Mouse (Mus musculus): ENCODE results near the gene Wrap53. TPM values are rescaled to one million over a fixed set of nuclear protein-coding genes. Genes with fewer than 3 reads are reported as not detected.

Wrap53 gene
- polyA plus RNA-seq, 1 experiment from 2014 or later = 32.4 TPM

GRCm38 (mm10) chr11:69600098-69600497 lies 20.0 kb upstream of the Wrap53 start:
- no peak for ATAC-seq (ENCODE audit: low FRiP score, low read depth)
- Histone ChIP-seq H3K9ac (0 out of 2 replicates have a peak overlapping the region, but pooled peaks have one; percentile 26), H3K4me2 (replicated peaks) (peak overlapping the region; percentile 38), H3K27ac (no peak overlapping the region), H3K9me3 (no peaks in the 10 kb centered on the region), H3K36me3 (no peaks in the 10 kb centered on the region), H3K27me3 (replicated peaks) (peaks cover 5% of the 10 kb centered on the region; the same call in 1 of the 2 replicates), H3K4me1 (peaks cover 29% of the 10 kb centered on the region), H3K4me3 (no peak overlapping the region)
- 14% methylated on average over 6 of the region's 6 CpGs for WGBS

DNA sequence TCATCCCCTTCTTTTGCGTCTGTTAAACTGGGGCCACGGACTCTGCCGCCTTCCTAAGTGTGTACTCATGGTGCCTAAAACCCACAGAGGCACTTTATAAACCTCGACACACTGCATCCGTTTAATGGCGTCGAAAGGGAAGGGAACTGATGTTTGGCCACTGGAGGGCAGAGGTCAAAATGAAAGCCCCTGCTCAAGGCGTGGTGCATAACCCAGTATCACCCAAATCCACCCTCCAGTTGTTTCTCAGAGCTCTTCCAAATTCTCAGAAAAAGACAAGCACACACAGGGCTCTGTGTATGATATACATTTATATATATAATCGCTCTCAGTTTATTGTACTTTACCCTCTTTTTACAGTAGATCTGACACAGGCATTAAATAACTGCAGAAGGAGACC lies 19.4 kb upstream of the Wrap53 start:
- H3K36me3 ChIP-seq = peaks cover 3% of the 10 kb centered on the region; the same call in 1 of the 2 replicates
- no peak overlapping the region for H3K4me3 ChIP-seq
- no peak overlapping the region for H3K27ac ChIP-seq
- 0 out of 2 replicates have a peak overlapping the region, but pooled peaks have one; percentile 38 for H3K4me2 ChIP-seq (replicated peaks)
- WGBS = 6% methylated on average over 9 of the region's 9 CpGs
- H3K27me3 ChIP-seq (replicated peaks) = 0 out of 2 replicates have a peak, but pooled peaks cover 3% of the 10 kb centered on the region
- H3K9ac ChIP-seq = no peak overlapping the region
- peaks cover 23% of the 10 kb centered on the region for H3K4me1 ChIP-seq
- no peaks in the 10 kb centered on the region for H3K9me3 ChIP-seq
- ATAC-seq (ENCODE audit: low FRiP score, low read depth) = no peak

DNA sequence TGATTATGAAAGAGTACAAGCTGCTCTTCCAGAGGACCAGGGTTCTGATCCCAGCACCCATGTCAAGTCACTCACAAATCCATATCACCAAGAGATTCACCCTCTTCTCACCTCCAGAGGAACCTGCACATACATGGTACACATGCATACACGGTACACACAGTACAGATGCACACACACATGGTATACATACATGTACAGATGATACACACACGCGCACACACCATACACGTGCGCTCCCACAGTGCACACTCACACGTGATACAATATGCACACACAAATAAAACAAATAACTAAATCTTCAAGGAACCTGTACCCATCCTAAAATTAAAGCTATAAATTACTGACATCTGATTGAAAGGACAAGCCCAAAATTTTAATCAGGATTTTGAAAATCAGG lies 14.8 kb upstream of the Wrap53 start:
- H3K9ac ChIP-seq = no peak overlapping the region
- no peak for ATAC-seq (ENCODE audit: low FRiP score, low read depth)
- H3K4me3 ChIP-seq = no peak overlapping the region
- no peaks in the 10 kb centered on the region for H3K27me3 ChIP-seq (replicated peaks)
- peaks cover 29% of the 10 kb centered on the region for H3K36me3 ChIP-seq
- H3K4me1 ChIP-seq = peaks cover 6% of the 10 kb centered on the region
- H3K4me2 ChIP-seq (replicated peaks) = no peak overlapping the region
- no peak overlapping the region for H3K27ac ChIP-seq
- no peaks in the 10 kb centered on the region for H3K9me3 ChIP-seq
- 96% methylated on average over 6 of the region's 6 CpGs for WGBS

- no peak for ATAC-seq (ENCODE audit: low FRiP score, low read depth)
- Histone ChIP-seq H3K9me3 (no peaks in the 10 kb centered on the region), H3K27me3 (replicated peaks) (no peaks in the 10 kb centered on the region), H3K4me1 (no peaks in the 10 kb centered on the region), H3K9ac (no peak overlapping the region), H3K4me2 (replicated peaks) (no peak overlapping the region), H3K4me3 (no peak overlapping the region), H3K27ac (no peak overlapping the region), H3K36me3 (peaks cover 50% of the 10 kb centered on the region)
- WGBS = 87% methylated on average over 4 of the region's 4 CpGs
These were observed 12.7 kb upstream of the Wrap53 start for GRCm38 (mm10) chr11:69592799-69593198.

GRCm38 (mm10) chr11:69591899-69592637 lies 12.0 kb upstream of the Wrap53 start:
- Histone ChIP-seq H3K27ac (no peak overlapping the region), H3K27me3 (replicated peaks) (no peaks in the 10 kb centered on the region), H3K9me3 (no peaks in the 10 kb centered on the region), H3K4me2 (replicated peaks) (no peak overlapping the region), H3K4me1 (no peaks in the 10 kb centered on the region), H3K4me3 (no peak overlapping the region), H3K9ac (no peak overlapping the region), H3K36me3 (peaks cover 57% of the 10 kb centered on the region)
- WGBS = 88% methylated on average over 7 of the region's 7 CpGs
- ATAC-seq (ENCODE audit: low FRiP score, low read depth) = no peak

GRCm38 (mm10) chr11:69591424-69591823 lies 11.4 kb upstream of the Wrap53 start:
- Histone ChIP-seq H3K4me1 (no peaks in the 10 kb centered on the region), H3K4me2 (replicated peaks) (no peak overlapping the region), H3K4me3 (no peak overlapping the region), H3K9ac (no peak overlapping the region), H3K9me3 (no peaks in the 10 kb centered on the region), H3K27ac (no peak overlapping the region), H3K36me3 (peaks cover 63% of the 10 kb centered on the region), H3K27me3 (replicated peaks) (no peaks in the 10 kb centered on the region)
- WGBS = 87% methylated on average over 3 of the region's 3 CpGs
- ATAC-seq (ENCODE audit: low FRiP score, low read depth) = no peak

DNA sequence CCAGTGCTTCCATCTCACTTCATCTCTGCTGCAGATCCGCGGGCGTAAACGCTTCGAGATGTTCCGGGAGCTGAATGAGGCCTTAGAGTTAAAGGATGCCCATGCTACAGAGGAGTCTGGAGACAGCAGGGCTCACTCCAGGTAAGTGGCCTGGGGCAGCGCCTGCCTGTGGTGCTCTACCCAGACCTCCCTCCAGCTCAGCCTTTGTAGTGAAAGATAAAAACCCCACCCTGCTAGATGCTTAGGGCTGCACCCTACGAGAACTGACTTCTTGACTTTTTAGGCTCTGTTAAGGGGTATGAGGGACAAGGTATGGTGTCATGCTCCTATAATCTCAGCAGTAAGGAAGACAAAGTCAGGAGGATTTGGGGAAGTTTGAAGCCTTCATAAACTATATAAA lies 10.6 kb upstream of the Wrap53 start:
- 96% methylated on average over 8 of the region's 8 CpGs for WGBS
- no peak overlapping the region for H3K27ac ChIP-seq
- no peak overlapping the region for H3K9ac ChIP-seq
- no peaks in the 10 kb centered on the region for H3K4me1 ChIP-seq
- no peaks in the 10 kb centered on the region for H3K27me3 ChIP-seq (replicated peaks)
- H3K36me3 ChIP-seq = peaks cover 63% of the 10 kb centered on the region
- H3K4me3 ChIP-seq = no peak overlapping the region
- no peak for ATAC-seq (ENCODE audit: low FRiP score, low read depth)
- no peak overlapping the region for H3K4me2 ChIP-seq (replicated peaks)
- H3K9me3 ChIP-seq = no peaks in the 10 kb centered on the region

GRCm38 (mm10) chr11:69589207-69589834 lies 9.3 kb upstream of the Wrap53 start:
- Histone ChIP-seq H3K4me1 (no peaks in the 10 kb centered on the region), H3K4me2 (replicated peaks) (no peak overlapping the region), H3K4me3 (no peak overlapping the region), H3K36me3 (peaks cover 60% of the 10 kb centered on the region), H3K27ac (no peak overlapping the region), H3K9me3 (no peaks in the 10 kb centered on the region), H3K9ac (no peak overlapping the region), H3K27me3 (replicated peaks) (no peaks in the 10 kb centered on the region)
- WGBS = 95% methylated on average over 22 of the region's 22 CpGs
- ATAC-seq (ENCODE audit: low FRiP score, low read depth) = no peak

GRCm38 (mm10) chr11:69585718-69586325 lies 5.8 kb upstream of the Wrap53 start:
- no peak for ATAC-seq (ENCODE audit: low FRiP score, low read depth)
- Histone ChIP-seq H3K27ac (no peak overlapping the region), H3K4me1 (peaks cover 7% of the 10 kb centered on the region), H3K27me3 (replicated peaks) (no peaks in the 10 kb centered on the region), H3K4me2 (replicated peaks) (no peak overlapping the region), H3K9me3 (no peaks in the 10 kb centered on the region), H3K36me3 (peaks cover 43% of the 10 kb centered on the region), H3K4me3 (no peak overlapping the region), H3K9ac (no peak overlapping the region)
- WGBS = 81% methylated on average over 7 of the region's 7 CpGs

DNA sequence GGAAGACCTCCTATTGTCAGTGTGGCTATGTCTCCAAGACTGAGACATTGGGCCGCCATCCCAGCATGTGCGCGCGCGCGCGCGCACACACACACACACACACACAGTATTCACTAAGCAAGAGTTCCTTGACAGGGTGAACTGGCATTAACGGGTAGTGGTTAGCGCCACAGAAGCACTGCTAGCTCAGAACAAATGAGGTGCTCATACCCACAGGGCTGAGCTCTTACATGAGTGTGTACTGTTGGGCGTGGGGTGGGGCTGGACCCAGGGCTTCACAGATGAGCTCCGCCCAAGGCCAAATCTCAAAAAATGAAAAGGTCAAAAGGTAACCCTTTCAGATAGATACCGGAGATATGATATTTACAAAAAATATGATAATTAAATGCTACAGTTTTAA lies 4.9 kb upstream of the Wrap53 start:
- 97% methylated on average over 13 of the region's 13 CpGs for WGBS
- H3K4me3 ChIP-seq = no peak overlapping the region
- no peaks in the 10 kb centered on the region for H3K9me3 ChIP-seq
- peaks cover 35% of the 10 kb centered on the region for H3K36me3 ChIP-seq
- no peaks in the 10 kb centered on the region for H3K27me3 ChIP-seq (replicated peaks)
- peaks cover 7% of the 10 kb centered on the region for H3K4me1 ChIP-seq
- ATAC-seq (ENCODE audit: low FRiP score, low read depth) = no peak
- no peak overlapping the region for H3K4me2 ChIP-seq (replicated peaks)
- H3K9ac ChIP-seq = no peak overlapping the region
- H3K27ac ChIP-seq = no peak overlapping the region

DNA sequence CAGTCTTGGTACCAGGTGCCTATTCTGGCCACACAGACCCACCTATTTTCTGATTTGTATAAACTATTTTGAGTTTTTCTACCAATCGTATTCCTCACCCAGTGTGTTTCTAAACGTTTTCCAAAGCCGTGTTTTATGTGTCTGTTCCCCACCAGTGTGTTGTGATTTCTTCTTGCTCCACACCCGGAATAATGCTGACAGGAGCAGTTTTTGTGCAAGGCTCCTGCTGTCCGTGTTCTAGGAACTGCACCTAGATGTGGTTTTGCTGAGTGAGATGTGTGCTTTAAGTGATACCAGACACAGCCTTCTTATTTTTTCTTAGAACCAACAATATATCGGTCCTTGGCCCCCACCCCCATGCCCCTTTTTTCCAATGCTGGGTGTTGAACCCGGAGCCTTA lies 4.0 kb upstream of the Wrap53 start:
- 85% methylated on average over 7 of the region's 7 CpGs for WGBS
- Histone ChIP-seq H3K36me3 (peaks cover 26% of the 10 kb centered on the region), H3K4me1 (peaks cover 7% of the 10 kb centered on the region), H3K27me3 (replicated peaks) (no peaks in the 10 kb centered on the region), H3K9me3 (no peaks in the 10 kb centered on the region), H3K4me2 (replicated peaks) (no peak overlapping the region), H3K27ac (no peak overlapping the region), H3K4me3 (no peak overlapping the region), H3K9ac (no peak overlapping the region)
- no peak for ATAC-seq (ENCODE audit: low FRiP score, low read depth)

DNA sequence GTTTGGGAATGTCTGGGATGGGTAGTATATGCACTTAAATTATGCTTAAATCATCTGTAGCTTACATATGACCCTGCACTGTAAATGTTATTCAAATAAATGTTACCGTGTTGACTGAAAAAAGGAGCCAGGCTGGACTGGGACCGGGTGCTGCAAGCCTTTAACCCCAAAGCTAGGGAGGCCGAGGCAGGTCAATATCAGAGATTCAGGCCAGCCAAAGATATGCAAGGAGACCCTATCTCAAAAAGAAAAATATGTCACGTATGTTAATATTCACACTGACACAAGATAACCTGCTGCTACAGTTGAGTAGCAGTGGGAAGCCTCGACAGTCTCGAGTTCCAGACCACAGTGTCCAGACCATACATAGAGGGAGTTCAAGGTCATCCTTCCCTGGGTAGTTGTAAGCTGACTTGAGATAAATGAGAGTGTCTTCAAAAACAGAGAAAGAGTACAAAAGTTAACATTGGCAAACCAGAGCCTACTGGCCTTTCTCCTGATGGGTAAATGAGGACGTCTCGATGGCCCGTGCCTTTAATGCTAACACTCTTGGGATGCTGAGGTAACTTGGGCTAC lies 2.3 kb upstream of the Wrap53 start:
- peaks cover 21% of the 10 kb centered on the region for H3K4me1 ChIP-seq
- no peak for ATAC-seq (ENCODE audit: low FRiP score, low read depth)
- H3K4me2 ChIP-seq (replicated peaks) = peak overlapping the region; percentile 83
- no peak overlapping the region for H3K4me3 ChIP-seq
- H3K9me3 ChIP-seq = no peaks in the 10 kb centered on the region
- 63% methylated on average over 9 of the region's 9 CpGs for WGBS
- H3K36me3 ChIP-seq = peaks cover 9% of the 10 kb centered on the region
- no peaks in the 10 kb centered on the region for H3K27me3 ChIP-seq (replicated peaks)
- H3K9ac ChIP-seq = 0 out of 2 replicates have a peak overlapping the region, but pooled peaks have one; percentile 75
- no peak overlapping the region for H3K27ac ChIP-seq
